Mouse (Mus musculus): ENCODE measurements around the gene Evc2. TPM values are rescaled to one million over a fixed set of nuclear protein-coding genes. Genes with fewer than 3 reads are reported as not detected.

Evc2 gene
- polyA plus RNA-seq, 1 experiment from 2014 or later = 7.7 TPM

DNA sequence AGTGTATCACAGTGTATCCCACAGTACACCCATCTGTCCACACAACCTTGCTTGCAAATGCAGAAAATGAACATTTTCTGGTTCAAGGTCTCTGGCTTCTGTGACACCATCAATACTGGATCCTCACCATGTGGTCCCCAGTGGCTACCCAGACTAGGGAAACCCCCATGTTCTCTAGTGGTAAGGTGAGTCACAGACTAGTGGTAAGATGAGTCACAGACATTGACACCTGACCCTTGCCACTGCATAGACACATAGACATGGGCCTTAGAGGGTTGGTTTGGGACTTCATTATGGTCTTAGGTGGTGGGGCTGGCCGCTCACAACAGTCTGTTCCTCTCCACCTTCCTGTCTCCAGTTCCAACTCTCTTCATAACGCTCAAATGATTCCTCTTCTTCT, 104.5 kb downstream of the Evc2 start:
- no peaks in the 10 kb centered on the region for H3K27me3 ChIP-seq (ENCODE audit: control insufficient read depth, insufficient read depth, low read length)
- WGBS = 89% methylated on average over 2 of the region's 2 CpGs
- no peak overlapping the region for H3K27ac ChIP-seq (ENCODE audit: low read depth, low read length)
- DNase-seq (ENCODE audit: low spot score) (no peak), ATAC-seq (ENCODE audit: low FRiP score) (no peak)
- no peak overlapping the region for H3K9ac ChIP-seq (ENCODE audit: low read depth, low read length)
- no peaks in the 10 kb centered on the region for H3K4me1 ChIP-seq (replicated peaks; ENCODE audit: control insufficient read depth, insufficient read depth, low read length)
- no peaks in the 10 kb centered on the region for H3K36me3 ChIP-seq (ENCODE audit: control insufficient read depth, insufficient read depth, low read length)
- no peak overlapping the region for H3K4me2 ChIP-seq (replicated peaks; ENCODE audit: low read depth, low read length)
- no peaks in the 10 kb centered on the region for H3K9me3 ChIP-seq (ENCODE audit: control insufficient read depth, low read length)
- H3K4me3 ChIP-seq (ENCODE audit: low read depth, low read length) = no peak overlapping the region

DNA sequence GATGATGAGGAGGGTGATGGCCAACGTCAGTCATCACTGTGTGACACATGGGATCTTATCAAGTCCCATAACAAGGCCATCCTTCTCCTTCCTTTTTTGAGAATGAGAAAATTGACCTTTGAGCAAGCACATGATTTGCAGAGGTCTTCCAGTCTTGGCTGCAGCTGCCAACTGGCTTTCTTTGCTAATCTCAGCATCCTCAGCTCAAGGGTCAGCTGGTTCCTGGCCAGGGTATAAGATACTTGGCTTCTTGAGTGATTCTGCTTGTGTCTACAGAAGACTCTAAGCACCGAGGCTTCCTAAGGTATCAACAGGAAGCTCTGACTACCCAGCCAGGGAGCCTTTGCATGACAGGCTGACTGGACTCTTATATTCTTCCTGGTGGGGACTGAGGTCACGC, 109.2 kb downstream of the Evc2 start:
- ATAC-seq (ENCODE audit: low FRiP score) (no peak), DNase-seq (ENCODE audit: low spot score) (no peak)
- H3K27ac ChIP-seq (ENCODE audit: low read depth, low read length) = no peak overlapping the region
- no peak overlapping the region for H3K9ac ChIP-seq (ENCODE audit: low read depth, low read length)
- no peaks in the 10 kb centered on the region for H3K9me3 ChIP-seq (ENCODE audit: control insufficient read depth, low read length)
- no peak overlapping the region for H3K4me3 ChIP-seq (ENCODE audit: low read depth, low read length)
- no peaks in the 10 kb centered on the region for H3K4me1 ChIP-seq (replicated peaks; ENCODE audit: control insufficient read depth, insufficient read depth, low read length)
- no peak overlapping the region for H3K4me2 ChIP-seq (replicated peaks; ENCODE audit: low read depth, low read length)
- no peaks in the 10 kb centered on the region for H3K36me3 ChIP-seq (ENCODE audit: control insufficient read depth, insufficient read depth, low read length)
- WGBS = 86% methylated on average over 3 of the region's 3 CpGs
- no peaks in the 10 kb centered on the region for H3K27me3 ChIP-seq (ENCODE audit: control insufficient read depth, insufficient read depth, low read length)

DNA sequence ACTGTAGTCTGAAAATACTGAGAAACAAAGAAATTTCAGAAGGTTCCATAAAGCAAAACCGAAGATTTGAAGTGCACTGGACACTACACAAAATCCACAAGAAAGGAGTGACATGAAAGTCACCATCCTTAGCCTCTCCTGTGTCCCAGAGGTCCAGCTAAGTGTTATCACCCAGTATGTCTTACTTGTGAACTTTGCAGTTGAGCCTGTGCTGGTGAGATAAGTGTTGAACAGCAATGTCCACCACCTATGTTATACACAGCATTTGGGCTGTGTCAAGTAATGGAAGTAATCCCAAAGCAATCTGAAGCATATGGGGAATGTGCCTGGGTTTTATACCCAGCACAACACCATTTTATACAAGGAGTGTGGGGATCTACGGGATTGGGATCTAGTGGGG, 118.3 kb downstream of the Evc2 start:
- Histone ChIP-seq H3K9ac (ENCODE audit: low read depth, low read length) (no peak overlapping the region), H3K4me1 (replicated peaks; ENCODE audit: control insufficient read depth, insufficient read depth, low read length) (no peaks in the 10 kb centered on the region), H3K9me3 (ENCODE audit: control insufficient read depth, low read length) (no peaks in the 10 kb centered on the region), H3K4me3 (ENCODE audit: low read depth, low read length) (no peak overlapping the region), H3K27me3 (ENCODE audit: control insufficient read depth, insufficient read depth, low read length) (no peaks in the 10 kb centered on the region), H3K27ac (ENCODE audit: low read depth, low read length) (no peak overlapping the region), H3K4me2 (replicated peaks; ENCODE audit: low read depth, low read length) (no peak overlapping the region), H3K36me3 (ENCODE audit: control insufficient read depth, insufficient read depth, low read length) (no peaks in the 10 kb centered on the region)
- 65% methylated on average over 2 of the region's 2 CpGs for WGBS
- ATAC-seq (ENCODE audit: low FRiP score) (no peak), DNase-seq (ENCODE audit: low spot score) (no peak)

DNA sequence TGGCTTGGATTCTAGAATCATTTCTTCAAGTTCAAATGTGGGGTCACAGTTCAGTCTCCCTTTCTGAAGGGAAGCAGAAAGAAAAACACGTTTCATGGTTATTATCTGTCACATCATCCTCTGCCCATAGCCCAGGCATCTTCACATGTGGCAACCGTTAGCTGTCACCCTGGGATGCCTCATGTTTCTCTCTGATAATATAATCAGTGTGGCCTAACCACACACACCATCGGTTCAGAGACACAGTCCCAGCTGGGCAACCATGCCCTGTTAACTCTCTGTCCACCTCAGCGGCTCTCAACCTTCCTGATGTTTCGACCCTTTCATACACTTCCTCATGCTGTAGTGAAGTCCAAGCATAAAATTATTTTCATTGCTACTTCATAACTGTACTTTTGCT, 118.9 kb downstream of the Evc2 start:
- Histone ChIP-seq H3K9ac (ENCODE audit: low read depth, low read length) (no peak overlapping the region), H3K4me2 (replicated peaks; ENCODE audit: low read depth, low read length) (no peak overlapping the region), H3K4me3 (ENCODE audit: low read depth, low read length) (no peak overlapping the region), H3K9me3 (ENCODE audit: control insufficient read depth, low read length) (no peaks in the 10 kb centered on the region), H3K27ac (ENCODE audit: low read depth, low read length) (no peak overlapping the region), H3K4me1 (replicated peaks; ENCODE audit: control insufficient read depth, insufficient read depth, low read length) (no peaks in the 10 kb centered on the region), H3K27me3 (ENCODE audit: control insufficient read depth, insufficient read depth, low read length) (no peaks in the 10 kb centered on the region), H3K36me3 (ENCODE audit: control insufficient read depth, insufficient read depth, low read length) (no peaks in the 10 kb centered on the region)
- 79% methylated on average over 5 of the region's 5 CpGs for WGBS
- DNase-seq (ENCODE audit: low spot score) (no peak), ATAC-seq (ENCODE audit: low FRiP score) (no peak)

DNA sequence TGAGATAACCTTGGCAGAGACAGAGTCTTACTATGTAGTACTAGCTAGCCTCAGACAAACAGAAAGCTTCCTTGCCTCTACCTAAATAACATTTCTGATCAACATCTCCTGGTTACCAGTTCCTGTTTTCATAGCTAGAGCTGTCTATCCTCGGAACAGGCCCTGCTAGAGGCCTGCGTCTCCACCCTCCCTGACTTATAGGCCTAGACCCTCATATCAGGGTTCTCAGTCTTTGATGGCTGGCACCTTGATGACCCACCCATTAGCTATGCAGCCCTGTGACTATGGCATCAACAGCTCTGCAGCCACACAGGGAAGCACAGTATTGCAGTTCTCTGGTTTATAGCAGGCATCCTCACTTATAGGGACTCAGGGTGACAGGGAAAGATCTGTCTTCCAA, 119.5 kb downstream of the Evc2 start:
- ATAC-seq (ENCODE audit: low FRiP score) = no peak
- no peaks in the 10 kb centered on the region for H3K4me1 ChIP-seq (replicated peaks; ENCODE audit: control insufficient read depth, insufficient read depth, low read length)

DNA sequence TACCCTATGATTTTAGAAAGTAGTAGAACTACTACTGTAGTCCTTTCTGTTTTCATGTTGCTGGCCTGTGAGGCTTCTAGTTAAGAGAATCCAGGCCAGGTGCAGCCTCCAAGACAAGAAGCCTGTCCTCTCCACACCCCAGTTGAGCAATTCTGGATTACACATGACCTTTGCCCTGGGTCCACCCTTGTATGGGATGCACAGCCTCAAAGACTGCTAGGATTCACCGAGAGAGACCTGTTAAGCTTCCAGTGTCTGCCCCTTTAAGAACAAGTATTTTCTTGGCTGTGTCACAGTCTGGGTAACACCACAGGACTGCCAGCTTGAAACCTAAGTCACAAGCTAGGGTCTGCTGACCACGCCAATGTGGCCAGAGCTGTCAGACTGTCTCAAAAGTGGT, 119.9 kb downstream of the Evc2 start:
- H3K9ac ChIP-seq (ENCODE audit: low read depth, low read length) = no peak overlapping the region
- 68% methylated on average over 2 of the region's 2 CpGs for WGBS
- H3K9me3 ChIP-seq (ENCODE audit: control insufficient read depth, low read length) = no peaks in the 10 kb centered on the region
- no peaks in the 10 kb centered on the region for H3K4me1 ChIP-seq (replicated peaks; ENCODE audit: control insufficient read depth, insufficient read depth, low read length)
- DNase-seq (ENCODE audit: low spot score) (no peak), ATAC-seq (ENCODE audit: low FRiP score) (no peak)
- no peak overlapping the region for H3K4me3 ChIP-seq (ENCODE audit: low read depth, low read length)
- H3K27ac ChIP-seq (ENCODE audit: low read depth, low read length) = no peak overlapping the region
- no peaks in the 10 kb centered on the region for H3K27me3 ChIP-seq (ENCODE audit: control insufficient read depth, insufficient read depth, low read length)
- H3K36me3 ChIP-seq (ENCODE audit: control insufficient read depth, insufficient read depth, low read length) = no peaks in the 10 kb centered on the region
- no peak overlapping the region for H3K4me2 ChIP-seq (replicated peaks; ENCODE audit: low read depth, low read length)

More for the DNA sequence above, 119.5 kb downstream of the Evc2 start:
- no peak overlapping the region for H3K4me2 ChIP-seq (replicated peaks; ENCODE audit: low read depth, low read length)
- no peaks in the 10 kb centered on the region for H3K27me3 ChIP-seq (ENCODE audit: control insufficient read depth, insufficient read depth, low read length)
- DNase-seq (ENCODE audit: low spot score) = no peak
- no peak overlapping the region for H3K4me3 ChIP-seq (ENCODE audit: low read depth, low read length)
- no peak overlapping the region for H3K9ac ChIP-seq (ENCODE audit: low read depth, low read length)
- H3K27ac ChIP-seq (ENCODE audit: low read depth, low read length) = no peak overlapping the region
- H3K36me3 ChIP-seq (ENCODE audit: control insufficient read depth, insufficient read depth, low read length) = no peaks in the 10 kb centered on the region
- no peaks in the 10 kb centered on the region for H3K9me3 ChIP-seq (ENCODE audit: control insufficient read depth, low read length)
- WGBS = 92% methylated on average over 2 of the region's 2 CpGs

DNA sequence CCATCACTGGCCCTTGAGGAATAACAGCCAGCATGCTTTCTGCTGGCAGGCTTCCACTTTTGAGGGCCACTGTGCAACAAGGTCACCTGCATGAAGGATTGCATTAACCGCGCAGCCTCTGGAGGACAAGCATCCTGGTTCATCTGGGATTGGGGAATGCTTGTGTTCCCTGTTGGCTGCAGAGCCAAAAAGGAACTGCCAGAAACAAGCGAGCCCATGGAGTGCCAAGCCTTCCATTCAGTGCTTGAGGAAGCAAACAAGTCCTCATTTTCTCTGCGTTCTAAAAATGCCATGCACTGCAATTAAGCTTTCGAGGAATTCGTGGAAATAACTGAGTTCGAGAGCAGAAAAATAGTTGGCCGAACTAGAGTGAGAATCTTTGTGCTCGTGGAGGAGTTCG, 127.2 kb downstream of the Evc2 start:
- DNase-seq (ENCODE audit: low spot score) (no peak), ATAC-seq (ENCODE audit: low FRiP score) (no peak)
- H3K9me3 ChIP-seq (ENCODE audit: control insufficient read depth, low read length) = no peaks in the 10 kb centered on the region

DNA sequence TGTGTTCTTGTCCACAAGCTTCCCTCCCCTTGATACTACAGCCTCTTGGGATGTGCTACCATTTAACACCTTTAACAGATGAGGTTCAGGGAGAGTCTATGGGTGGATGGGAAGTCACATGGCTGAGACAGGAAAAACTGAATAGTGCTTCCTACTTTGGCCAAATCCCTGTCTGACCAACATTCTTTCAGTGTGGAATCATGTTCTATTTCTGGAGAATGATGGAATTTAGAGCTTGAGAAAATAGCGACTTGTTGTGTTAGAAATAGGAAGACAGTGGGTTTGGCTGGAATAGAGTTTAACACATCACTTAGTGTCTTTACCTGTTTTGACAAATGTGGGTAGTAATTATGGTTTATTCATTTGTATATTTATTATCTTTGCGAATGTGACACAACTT, 129.3 kb downstream of the Evc2 start:
- ATAC-seq (ENCODE audit: low FRiP score) = no peak
- no peak overlapping the region for H3K4me2 ChIP-seq (replicated peaks; ENCODE audit: low read depth, low read length)

More for the DNA sequence above, 127.2 kb downstream of the Evc2 start:
- Histone ChIP-seq H3K9ac (ENCODE audit: low read depth, low read length) (no peak overlapping the region), H3K4me3 (ENCODE audit: low read depth, low read length) (no peak overlapping the region), H3K27me3 (ENCODE audit: control insufficient read depth, insufficient read depth, low read length) (no peaks in the 10 kb centered on the region), H3K27ac (ENCODE audit: low read depth, low read length) (no peak overlapping the region), H3K36me3 (ENCODE audit: control insufficient read depth, insufficient read depth, low read length) (no peaks in the 10 kb centered on the region), H3K4me1 (replicated peaks; ENCODE audit: control insufficient read depth, insufficient read depth, low read length) (no peaks in the 10 kb centered on the region), H3K4me2 (replicated peaks; ENCODE audit: low read depth, low read length) (no peak overlapping the region)
- 92% methylated on average over 10 of the region's 10 CpGs for WGBS

DNA sequence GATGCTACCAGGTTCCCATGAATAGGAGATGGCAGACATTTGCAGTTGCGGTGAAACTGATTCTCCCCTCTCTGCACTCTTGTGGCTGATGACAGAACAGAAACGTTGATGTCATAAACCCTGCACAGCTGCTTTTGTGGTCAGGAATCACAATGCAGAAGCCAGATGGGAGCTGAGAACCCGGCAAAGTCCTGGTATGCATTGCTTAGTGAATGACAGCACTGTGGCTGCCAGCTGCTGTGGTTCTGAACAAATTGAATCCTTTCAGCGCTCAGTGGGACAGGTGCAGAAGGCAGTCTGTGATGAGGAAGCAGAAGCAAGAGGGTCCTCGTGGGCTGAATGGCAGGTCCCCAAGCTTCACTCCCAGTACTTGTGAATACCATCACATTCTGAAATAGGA, 130.7 kb downstream of the Evc2 start:
- WGBS = 73% methylated on average over 5 of the region's 5 CpGs
- Histone ChIP-seq H3K9me3 (ENCODE audit: control insufficient read depth, low read length) (no peaks in the 10 kb centered on the region), H3K27ac (ENCODE audit: low read depth, low read length) (no peak overlapping the region)

More for the DNA sequence above, 129.3 kb downstream of the Evc2 start:
- Histone ChIP-seq H3K27me3 (ENCODE audit: control insufficient read depth, insufficient read depth, low read length) (no peaks in the 10 kb centered on the region), H3K4me1 (replicated peaks; ENCODE audit: control insufficient read depth, insufficient read depth, low read length) (no peaks in the 10 kb centered on the region), H3K9me3 (ENCODE audit: control insufficient read depth, low read length) (no peaks in the 10 kb centered on the region), H3K4me3 (ENCODE audit: low read depth, low read length) (no peak overlapping the region), H3K9ac (ENCODE audit: low read depth, low read length) (no peak overlapping the region), H3K36me3 (ENCODE audit: control insufficient read depth, insufficient read depth, low read length) (no peaks in the 10 kb centered on the region), H3K27ac (ENCODE audit: low read depth, low read length) (no peak overlapping the region)
- WGBS = 88% methylated on average over 2 of the region's 2 CpGs
- no peak for DNase-seq (ENCODE audit: low spot score)

More for the DNA sequence above, 130.7 kb downstream of the Evc2 start:
- H3K4me3 ChIP-seq (ENCODE audit: low read depth, low read length) = no peak overlapping the region
- ATAC-seq (ENCODE audit: low FRiP score) = no peak
- H3K27me3 ChIP-seq (ENCODE audit: control insufficient read depth, insufficient read depth, low read length) = no peaks in the 10 kb centered on the region
- no peaks in the 10 kb centered on the region for H3K4me1 ChIP-seq (replicated peaks; ENCODE audit: control insufficient read depth, insufficient read depth, low read length)
- DNase-seq (ENCODE audit: low spot score) = no peak
- H3K9ac ChIP-seq (ENCODE audit: low read depth, low read length) = no peak overlapping the region
- H3K4me2 ChIP-seq (replicated peaks; ENCODE audit: low read depth, low read length) = no peak overlapping the region
- H3K36me3 ChIP-seq (ENCODE audit: control insufficient read depth, insufficient read depth, low read length) = no peaks in the 10 kb centered on the region
